Mouse (Mus musculus): ENCODE results near the gene Prss45.
"Not testable (repeated sequence)": the region's sequence is repeated elsewhere in the genome, so short reads cannot be mapped to it uniquely, and the experiment has no call there.

Prss45 gene

DNA sequence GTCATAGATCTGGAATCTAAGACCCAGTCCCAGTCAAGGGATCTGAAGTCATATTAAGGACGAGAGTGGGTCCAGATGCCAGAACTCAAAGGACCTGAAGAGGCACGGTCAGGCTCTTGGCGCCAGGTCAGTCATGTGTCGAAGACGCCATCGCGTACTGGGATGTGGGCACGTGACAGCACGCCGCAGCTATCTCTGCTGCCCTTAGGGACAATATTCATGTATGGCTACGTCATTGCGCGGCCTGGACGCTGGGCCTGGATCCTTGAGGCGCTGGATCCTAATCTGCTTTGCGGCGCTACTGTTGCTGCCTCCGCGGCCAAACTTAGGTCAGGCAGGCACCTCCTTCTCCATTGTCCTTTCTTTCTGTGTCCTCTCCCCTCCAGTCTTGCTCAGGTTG is at the start of gene Prss45:
TSS of gene Prss45 (plus strand) at position 178 of the 400 bp plus-strand sequence.
- DNase-seq, result no peak

DNA sequence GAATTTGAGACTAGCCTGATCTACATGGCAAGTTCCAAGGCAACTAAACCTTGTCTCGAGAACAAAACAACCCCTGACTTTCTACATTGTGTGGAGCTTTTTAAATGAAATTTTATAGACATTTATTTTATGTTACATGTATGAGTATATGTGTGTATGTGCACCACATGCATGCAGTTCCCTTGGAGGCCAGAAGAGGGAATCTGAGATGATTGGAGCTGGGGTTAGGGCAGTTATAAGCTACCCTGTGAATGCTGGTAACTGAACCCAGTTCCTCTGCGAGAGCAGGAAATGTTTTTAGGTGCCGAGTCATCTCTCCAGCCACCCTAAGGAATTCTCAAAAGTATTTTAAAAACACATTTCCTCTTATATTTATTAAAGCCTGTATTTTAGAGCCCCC is 46.2 kb upstream of the Prss45 start:
- DNase-seq, result no peak

DNA sequence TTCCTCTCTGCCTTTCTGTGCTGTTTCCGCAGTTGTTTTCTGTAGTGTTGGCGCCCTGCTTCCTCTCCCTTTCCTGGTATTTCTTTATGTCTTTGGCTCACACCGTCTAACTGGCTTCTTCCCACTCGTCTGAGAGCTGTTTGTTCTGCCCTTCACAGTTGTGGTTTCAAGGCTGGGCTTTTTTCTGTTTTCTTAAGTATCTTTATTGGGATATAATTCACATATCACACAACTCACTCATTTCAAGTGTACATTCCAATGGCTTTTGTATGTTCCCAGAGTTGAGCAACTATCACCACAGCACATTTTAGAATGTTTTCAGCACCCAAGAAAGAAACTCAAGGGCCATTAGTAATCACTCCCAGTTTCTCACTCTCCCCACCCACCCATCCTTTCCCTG is 43.9 kb upstream of the Prss45 start:
- no peak for DNase-seq

- no peak for DNase-seq
Measured at GRCm38 (mm10) chr9:110797013-110797412, 37.4 kb upstream of the Prss45 start.

- no peak for DNase-seq
Measured at GRCm38 (mm10) chr9:110797866-110798265, 36.5 kb upstream of the Prss45 start, which contains the start of gene Prss42. Gene Prss42 (plus strand): TSS chr9:110798166.

GRCm38 (mm10) chr9:110800834-110801479 is 33.4 kb upstream of the Prss45 start:
- no peak for DNase-seq

DNA sequence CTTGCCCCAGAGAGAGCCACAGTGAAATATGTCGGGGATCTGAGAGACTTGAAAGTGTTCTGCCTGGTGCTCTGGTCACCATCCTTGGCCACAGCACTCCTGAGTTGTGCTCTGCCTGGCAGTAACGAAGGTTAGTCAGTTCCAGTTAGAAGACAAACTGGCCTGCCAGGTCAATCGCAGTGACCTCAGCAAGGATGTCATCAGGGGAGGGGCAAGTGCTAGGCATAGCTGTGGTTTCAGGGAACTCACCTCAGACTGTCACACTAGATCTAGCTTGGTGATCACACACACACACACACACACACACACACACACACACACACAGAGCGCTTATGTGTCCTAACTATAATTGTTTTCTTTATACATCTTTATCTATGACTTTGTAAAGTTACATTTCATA is 31.1 kb upstream of the Prss45 start:
- DNase-seq, result no peak

DNA sequence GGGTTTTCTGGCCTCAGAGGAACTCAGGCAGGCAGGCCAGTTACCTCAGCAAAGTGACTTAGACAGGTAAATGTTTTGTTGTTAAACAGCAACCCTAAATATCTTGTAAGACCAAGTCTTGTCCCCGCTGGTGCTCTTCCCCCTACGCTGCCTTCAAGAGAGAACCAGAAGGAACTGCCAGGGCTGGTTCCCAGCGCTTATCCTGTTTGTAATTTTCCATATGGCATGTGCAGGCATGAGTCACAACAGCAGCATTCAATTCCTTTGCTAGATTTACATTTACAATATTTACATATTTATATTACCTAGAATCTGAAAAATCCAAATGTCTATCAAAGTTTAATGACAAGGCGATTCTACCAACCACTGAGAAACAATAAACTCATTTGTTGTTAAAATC is 24.3 kb upstream of the Prss45 start:
- DNase-seq, result no peak

- no peak for DNase-seq
Measured at GRCm38 (mm10) chr9:110813789-110814188, 20.6 kb upstream of the Prss45 start, which contains the start of gene Prss44. Gene Prss44 (plus strand): TSS chr9:110813994.

GRCm38 (mm10) chr9:110820546-110820945 is 13.8 kb upstream of the Prss45 start:
- DNase-seq, result not testable (repeated sequence)

GRCm38 (mm10) chr9:110821436-110821835 is 13.0 kb upstream of the Prss45 start:
- no peak for DNase-seq

DNA sequence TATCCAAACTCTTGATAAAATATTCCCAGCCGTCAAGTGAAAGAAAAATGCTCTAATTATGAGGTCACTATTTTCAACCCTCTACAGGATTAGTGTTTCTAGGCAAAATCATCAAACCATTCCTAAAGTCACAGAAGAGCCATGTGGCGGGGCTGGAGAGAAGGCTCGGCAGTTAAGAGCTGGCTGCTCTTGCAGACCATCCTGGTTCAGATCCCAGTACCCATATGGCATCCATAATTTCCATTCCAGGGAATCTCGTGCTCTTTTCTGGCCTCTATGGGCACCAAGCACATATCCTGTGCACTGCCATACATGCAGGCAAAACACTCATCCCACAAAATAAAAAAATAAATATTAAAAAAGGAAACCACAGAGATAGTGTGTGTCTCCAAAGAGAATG is 9.0 kb upstream of the Prss45 start:
- DNase-seq, result no peak

GRCm38 (mm10) chr9:110825832-110826231 is 8.6 kb upstream of the Prss45 start:
- DNase-seq, result no peak

DNA sequence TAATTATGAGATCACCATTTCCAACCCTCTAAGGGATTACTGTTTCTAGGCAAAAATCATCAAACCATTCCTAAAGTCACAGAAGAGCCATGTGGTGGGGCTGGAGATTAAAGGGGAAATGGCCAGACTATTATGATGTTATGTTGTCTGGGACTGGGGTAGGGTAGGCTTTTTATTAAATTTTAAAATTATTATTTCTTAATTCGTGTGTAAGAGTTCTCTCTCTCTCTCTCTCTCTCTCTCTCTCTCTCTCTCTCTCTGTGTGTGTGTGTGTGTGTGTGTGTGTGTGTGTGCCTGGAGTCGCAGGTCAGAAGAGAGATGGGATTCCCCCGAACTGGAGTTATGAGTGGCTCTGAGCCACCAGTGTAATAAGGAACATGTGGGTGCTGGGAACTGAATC is 8.0 kb upstream of the Prss45 start, which contains the start of gene Prss43:
TSS of gene Prss43 (plus strand) at position 301 of the 400 bp plus-strand sequence.
- DNase-seq, result no peak

GRCm38 (mm10) chr9:110833021-110833420 is 1.4 kb upstream of the Prss45 start:
- DNase-seq, result no peak

- no peak for DNase-seq
Measured at GRCm38 (mm10) chr9:110834961-110835360, 573 bp downstream of the Prss45 start.

- DNase-seq, result no peak
Measured at GRCm38 (mm10) chr9:110836112-110836511, 1.7 kb downstream of the Prss45 start.

DNA sequence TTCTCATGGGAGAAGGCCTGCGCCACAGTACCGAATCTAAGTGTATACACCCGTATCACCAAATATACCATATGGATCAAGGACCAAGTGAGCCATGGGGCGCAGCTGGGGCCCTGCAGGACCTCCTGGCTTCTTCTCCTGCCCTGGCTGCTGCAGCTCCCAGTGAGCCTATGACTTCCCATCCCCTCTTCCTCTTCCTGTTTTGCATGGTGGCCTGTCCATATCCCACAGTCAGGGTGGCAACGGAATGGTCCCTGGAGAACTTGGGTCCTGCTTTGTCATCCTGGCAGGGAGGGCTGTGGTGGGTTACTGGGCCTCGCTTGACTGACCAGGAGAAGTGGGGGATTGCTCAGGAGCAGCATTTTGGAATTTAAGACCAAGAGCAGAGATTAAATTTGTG is 6.5 kb downstream of the Prss45 start:
- DNase-seq, result no peak

GRCm38 (mm10) chr9:110841438-110841837 is 7.0 kb downstream of the Prss45 start:
- DNase-seq, result no peak

- DNase-seq, result no peak
Measured at GRCm38 (mm10) chr9:110844206-110844605, 9.8 kb downstream of the Prss45 start, which contains the start of gene Prss46. Gene Prss46 (plus strand): TSS chr9:110844506.

GRCm38 (mm10) chr9:110849162-110849561 is 14.8 kb downstream of the Prss45 start:
- DNase-seq, result no peak

DNA sequence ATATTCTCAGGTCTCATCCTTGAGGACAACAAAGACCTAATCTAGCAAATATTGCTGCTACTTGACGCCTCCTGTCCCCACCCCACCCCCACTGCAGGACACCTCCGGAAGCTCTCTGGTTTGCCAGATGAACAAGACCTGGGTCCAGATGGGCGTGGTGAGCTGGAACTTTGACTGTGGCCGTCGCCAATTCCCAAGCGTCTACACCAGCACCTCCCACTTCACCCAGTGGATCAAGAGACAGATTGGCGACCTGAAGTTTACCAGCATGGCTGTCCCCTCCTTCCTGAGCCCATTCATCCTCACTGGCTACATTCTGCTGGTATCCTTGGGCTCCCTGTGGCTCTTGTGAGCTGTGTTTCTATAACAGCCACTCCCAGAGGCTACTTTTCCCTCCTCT is 21.5 kb downstream of the Prss45 start:
- no peak for DNase-seq

DNA sequence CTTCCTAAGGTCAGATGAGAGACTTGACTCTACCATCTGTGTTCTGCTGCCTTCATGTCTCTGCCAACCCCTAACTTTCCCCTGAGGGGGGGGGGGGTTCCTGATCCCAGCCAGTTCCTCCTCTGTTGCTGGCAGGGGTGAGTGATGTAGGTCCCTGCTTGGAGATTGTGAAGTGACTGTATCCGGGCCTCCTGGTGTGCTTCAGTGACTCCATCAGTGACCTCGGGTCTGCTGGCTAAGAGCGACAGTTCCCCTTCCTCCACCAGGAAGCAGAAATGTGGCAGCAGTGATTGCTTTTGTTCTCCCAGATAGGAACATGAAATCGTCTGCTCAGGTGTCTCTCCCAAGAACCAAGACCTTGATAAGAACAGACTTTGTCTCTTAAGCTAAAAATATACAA is 22.5 kb downstream of the Prss45 start:
- DNase-seq, result no peak

GRCm38 (mm10) chr9:110857781-110858472 is 23.5 kb downstream of the Prss45 start, which contains the start of gene Prss50:
Gene Prss50 (plus strand): TSS chr9:110857967.
- DNase-seq, result no peak
